Mouse (Mus musculus) ovary, postnatal 10 days (tissue): ENCODE data around the gene Gzmk.

Source experiments
- DNase-seq: peaks from one replicate; pipeline ENCODE4 v3.0.0; 2022; ENCODE audit warnings: low spot score

The Gzmk gene

DNA sequence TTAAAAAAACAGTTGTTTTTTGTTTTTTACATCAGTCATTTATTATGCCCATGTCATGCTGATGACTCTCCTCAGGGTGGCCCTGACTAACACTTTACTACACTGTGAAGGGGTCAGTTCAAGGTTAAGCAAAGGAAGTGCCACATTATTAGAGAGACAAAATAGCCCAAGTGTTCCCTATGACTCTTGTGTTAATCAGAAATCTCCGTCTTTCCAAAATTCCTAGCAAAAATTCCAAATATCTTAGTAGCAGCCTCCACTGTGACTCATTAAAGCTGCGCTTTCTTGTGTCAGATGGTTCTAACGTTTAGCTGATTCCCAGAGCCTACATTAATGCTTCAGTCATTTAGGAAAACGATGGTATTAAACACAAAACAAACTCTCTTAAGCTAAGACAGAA lies 23.5 kb downstream of the Gzmk start:
- no peak for DNase-seq

DNA sequence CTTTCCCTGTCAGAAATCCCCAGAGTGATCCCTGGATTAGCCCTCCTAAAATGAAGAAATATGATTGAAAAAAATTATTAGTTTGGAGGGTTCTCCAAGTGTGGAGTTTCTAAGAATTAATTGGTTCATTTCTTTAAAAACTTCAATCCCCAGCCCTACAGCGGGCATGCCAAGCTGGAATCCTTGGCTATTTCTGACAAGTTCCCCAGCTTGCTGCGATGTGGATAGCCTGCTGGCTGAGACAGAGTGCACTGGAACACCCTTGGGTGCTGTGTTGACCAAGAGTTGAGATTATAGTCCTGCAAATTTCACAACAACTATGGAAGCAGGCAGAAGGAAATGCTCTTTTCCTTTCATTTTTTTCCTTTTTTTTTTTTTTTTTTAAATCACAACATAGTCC lies 24.1 kb downstream of the Gzmk start:
- DNase-seq, result no peak

DNA sequence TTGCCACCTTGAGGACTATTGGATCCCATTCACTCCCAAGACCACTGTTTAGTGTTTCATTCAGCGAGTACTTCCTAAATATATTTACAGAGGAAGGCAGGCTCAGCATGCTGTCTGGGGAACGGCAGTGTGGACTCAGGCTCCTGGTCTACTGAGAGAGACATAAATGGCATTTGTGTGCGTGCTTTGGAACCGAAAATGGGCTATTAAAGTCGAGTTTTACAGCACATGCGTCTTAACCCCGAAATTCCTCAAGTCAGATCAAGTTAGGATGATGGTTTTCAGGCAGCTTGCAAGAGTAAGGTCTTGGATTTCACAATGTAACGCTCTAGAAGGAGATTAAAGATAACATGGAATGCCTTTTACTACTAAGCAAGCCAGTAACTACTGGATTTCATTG lies 25.0 kb downstream of the Gzmk start:
- no peak for DNase-seq

DNA sequence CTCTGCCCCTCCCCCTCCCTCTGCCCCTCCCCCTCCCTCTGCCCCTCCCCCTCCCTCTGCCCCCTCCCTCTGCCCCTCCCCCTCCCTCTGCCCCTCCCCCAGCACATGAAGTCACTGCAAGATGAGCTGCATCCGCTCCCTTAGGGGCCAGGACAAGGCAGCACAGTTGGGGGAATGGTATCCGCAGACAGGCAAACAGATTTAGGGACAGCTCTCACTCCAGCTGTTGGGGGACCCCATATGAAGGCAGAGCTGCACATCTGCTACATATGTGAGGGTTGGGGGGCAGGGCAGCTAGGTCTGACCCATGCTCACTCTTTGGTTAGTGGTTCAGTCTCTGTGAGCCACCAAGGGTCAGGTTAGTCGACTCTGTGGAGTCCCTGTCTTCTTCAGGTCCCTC lies 26.4 kb downstream of the Gzmk start:
- DNase-seq, result no peak

DNA sequence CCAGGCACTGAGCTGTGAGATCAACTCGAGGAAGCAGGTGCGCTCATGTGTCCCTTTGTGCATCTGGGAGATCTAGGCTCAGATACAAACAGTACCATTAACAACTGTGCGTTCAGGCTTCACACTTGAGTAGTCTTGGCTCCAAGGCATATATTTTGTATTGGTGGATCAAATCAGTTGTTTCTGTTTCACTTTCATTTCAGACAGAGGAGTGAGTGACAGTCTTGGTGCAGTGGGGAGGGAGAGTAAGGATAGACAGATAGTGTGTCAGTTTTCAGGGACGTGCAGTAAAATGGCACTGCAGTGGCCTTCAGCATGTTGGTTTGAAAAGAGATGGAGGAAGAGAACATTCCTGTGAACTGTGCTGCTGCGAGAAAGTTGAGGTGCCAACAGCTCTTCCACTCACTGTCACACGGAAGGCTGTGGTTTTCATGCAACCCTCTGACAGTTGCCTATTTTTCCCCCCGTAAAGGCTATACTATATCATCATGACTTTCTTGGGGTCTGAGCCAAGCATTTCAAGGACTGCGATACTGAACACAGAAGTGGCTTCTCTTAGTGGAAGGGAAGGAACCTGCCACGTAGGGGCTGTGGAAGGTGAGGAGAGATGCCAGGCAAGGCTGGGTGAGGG lies 27.7 kb downstream of the Gzmk start:
- DNase-seq, result no peak

DNA sequence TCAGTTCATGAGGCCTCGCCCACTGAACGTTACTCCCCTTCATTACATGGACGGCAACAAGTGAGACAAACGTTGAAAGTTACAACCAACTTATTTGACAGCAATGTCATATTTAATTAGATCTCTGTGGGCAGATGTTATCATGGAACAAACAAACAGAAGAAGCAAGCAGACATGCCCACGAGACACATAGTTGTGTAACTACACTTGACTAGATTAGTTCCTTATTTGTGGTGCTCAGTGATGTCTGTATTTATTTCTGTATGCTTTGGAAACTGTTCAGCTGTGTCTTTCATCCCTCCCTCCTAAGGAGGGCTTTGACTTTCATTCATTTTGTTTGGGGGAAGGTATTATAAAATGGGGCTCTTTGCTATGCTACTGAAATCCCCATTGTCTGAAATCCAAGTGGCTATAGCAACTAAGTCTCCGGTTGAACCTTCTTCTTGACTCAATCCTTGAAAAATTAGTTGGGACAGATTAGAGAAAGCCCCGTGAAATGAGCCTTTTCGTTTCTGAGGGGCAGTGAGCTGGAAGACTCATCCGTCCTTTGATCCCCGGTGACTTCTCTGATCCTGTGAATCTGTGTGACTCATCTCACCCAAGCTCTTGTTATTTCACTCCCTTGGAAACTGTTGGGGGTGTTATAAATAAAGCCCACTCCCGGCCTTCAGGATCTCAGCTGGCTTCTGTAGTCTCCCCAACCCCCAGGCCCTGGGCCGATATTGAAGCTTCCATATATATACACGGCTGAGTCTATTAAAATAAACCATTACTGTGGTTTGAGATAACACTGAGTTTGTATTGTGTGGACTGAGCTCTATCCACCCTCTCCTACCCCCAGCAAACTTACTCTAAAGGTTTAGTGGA lies 28.7 kb downstream of the Gzmk start:
- DNase-seq, result no peak

DNA sequence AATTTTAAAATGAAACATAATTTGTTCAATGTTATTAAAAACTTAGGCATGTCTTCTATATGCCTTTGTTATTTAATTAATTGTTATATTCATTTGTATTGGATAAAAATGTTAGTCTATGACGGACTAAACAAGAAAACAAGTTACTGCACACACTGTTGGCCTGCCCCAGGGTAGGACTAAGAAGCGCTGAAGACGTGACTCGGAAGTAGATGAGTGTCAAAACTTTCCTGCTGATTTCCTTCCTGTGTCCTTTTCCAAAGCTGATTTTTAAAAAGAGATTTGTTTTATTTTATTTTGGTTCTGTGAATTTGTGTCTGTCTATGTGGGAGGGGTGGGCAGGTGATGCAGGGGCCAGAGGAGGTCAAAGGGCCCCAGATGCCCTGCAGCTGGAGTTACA lies 42.0 kb downstream of the Gzmk start:
- no peak for DNase-seq

DNA sequence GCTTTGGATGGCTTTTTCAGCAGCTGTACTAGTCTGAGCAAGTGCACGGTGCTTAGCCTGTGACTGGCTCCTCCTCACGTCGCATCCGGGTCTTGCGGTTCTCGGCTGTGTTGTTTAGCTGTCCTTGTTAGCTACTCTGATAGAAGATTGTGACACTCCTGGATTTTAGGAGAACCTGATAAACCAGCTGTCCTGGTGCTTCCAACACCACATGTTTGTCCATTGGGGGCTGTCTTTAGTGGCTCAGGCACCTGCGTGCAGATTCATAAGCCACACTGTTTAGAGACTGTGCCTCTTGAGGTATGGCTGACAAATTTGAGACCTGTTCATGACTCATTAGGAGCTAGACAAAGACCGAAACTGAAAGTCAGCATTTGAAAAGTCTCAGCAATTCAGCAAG lies 42.4 kb downstream of the Gzmk start:
- DNase-seq, result no peak

DNA sequence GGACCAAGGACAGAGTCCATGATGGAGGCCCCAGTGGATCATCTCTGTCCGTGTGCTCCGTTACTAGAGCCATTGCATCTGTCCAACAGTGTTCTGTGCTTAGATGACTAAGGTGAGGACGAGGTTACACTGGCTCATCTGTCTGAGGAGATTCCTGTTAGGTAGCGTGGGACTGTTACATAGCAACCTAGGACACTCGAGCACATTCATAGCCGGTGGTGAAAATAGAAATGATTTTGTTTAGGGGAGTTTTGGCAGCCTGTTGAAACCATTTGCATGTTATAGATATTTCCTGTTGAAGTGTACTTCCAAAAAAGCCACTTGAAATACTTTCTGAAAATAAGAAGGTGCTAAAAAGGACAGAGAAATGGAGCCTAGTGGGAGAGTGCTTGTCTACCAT lies 51.5 kb downstream of the Gzmk start:
- no peak for DNase-seq

DNA sequence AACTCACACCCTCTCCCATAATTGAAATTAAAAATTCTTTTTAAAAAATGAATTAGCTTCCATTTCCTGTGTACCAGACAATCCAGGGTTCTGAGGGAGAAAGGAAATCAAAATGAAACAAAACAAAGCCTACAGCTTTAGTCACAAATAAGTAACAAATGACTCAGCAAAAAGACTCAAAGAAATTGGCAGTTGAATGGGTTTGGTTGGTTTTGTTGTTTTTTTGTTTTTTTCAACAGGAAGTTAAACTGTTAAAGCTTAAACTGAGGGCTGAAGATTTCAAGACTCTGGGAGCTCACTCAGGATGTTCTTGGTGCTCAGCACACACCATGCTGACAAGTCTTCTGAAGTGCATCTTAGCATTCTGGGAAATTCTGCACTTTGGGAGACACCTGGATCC lies 55.5 kb downstream of the Gzmk start:
- no peak for DNase-seq

DNA sequence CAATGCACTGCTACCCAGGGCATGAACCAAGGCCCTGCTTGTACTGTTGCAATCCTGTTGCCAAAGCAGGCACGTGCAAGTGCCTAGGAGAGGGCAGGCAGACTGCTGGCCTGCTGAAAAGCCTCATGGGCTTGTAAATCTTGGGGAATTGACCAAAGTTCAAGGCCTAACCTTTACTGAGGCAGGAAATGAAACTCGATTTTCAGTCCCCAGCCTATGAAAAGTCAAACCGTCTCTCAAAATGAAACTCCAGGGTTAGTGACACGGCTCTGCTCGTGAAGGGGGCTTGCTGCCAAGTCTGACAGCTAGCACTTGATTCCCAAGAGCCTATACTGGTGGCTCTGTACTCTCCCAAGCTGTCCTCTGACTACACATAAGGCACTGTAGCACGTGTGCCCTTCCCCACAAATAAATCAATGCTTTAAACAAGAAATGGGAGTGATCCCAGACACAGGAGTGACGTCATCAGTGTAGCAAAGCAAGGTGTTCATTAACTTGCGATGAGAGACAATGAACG lies 57.6 kb downstream of the Gzmk start:
- DNase-seq, result no peak

DNA sequence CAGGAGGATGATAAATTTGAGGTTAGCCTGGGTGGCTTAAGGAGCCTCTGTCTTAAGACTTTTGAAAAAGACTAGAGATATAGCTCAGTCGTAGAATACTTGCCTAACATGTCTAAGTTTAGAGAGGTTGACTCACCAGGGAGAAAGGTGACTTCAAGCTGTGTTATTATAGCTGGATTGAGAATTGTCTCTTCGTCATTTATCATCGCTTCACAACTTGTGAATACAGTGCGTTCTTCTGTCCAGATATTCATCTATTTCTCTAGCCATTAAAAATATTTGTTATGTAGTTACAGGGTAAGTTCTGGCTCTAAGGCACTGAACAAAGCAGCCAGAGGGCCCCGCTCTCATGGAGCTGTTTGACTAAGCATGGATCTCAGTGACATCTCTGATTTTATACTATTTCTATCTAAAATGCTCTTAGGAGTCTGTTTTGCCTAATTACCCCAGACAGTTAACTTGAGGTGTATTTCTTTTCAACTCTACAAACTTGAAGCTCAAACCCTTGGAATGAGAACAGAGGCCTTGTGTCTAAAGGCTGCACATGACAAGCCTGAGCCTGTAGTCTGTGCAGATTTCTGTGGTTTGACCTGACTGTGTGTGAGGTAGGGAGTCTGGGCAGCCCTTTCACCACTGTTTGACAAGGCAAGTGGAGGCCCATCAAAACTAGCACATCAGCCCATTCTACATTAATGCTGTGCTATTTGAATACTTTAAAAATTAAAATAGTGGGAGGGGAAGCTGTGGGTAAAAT lies 61.3 kb downstream of the Gzmk start:
- no peak for DNase-seq

DNA sequence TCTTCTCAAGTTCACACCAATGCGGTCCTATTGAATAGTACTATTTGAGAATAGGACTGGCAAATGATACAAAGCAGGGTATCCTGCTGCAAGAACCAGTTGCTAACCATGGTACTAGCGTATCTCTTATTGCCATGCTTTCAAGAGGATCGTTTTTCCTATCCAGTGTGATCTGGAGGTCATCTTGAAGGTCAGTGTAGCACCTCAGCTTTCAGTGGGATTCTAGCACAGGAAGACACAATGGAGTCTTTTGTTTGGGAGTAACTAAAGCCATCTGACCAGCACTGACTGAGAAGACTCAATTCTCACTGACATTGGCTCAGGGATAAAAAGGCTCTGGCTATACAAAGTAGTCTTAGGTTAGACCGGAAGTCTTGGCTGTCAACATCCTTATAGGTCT lies 74.2 kb downstream of the Gzmk start:
- no peak for DNase-seq

DNA sequence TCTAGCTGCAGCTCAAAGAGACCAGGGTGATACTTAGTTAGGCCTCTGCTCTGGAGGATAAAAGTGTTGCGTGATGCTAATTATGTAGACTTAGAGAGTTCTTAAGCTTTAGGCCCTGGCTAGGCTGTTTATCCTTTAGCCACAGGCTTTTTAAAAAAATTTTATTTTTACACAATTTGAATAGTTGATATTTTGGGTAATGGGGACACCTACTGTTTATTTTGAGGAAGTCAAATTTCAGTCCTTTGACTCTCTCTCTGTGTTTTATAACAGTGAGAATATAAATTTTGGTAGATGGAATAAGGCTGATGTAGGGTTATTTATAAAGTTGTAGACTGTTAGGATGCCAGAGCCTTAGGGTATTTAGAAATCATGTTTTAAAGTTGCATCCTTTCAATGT lies 86.1 kb downstream of the Gzmk start:
- DNase-seq, result no peak

DNA sequence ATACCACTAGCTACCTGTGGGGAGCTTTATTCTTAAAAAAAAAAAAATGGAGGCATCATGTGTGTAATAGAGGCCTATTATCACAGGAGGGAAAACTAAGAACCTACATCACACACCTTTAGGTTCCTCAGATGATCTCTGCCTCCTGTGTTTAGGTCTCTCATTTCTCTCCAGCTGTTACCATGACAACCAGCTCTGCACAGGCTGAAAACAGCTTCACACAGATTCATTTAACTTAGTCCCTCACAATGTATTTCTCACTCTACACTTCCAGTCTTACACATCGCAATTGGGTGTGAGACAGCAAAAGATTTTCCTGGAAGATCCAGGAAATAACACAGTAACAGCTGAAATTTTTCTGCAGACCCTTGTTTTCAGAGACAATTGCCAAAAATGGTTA lies 95.7 kb downstream of the Gzmk start:
- no peak for DNase-seq
